Mouse (Mus musculus) c-Kit-negative CD71-positive TER-119-positive erythroid progenitor cells, embryonic 14.5 days (primary cell): ENCODE measurements around the gene Lgi2.

Experiments used
- DNase-seq: peaks from one replicate; pipeline ENCODE4 v3.0.0-alpha.2; 2013; ENCODE audit warnings: low read depth, low spot score

Lgi2 gene

DNA sequence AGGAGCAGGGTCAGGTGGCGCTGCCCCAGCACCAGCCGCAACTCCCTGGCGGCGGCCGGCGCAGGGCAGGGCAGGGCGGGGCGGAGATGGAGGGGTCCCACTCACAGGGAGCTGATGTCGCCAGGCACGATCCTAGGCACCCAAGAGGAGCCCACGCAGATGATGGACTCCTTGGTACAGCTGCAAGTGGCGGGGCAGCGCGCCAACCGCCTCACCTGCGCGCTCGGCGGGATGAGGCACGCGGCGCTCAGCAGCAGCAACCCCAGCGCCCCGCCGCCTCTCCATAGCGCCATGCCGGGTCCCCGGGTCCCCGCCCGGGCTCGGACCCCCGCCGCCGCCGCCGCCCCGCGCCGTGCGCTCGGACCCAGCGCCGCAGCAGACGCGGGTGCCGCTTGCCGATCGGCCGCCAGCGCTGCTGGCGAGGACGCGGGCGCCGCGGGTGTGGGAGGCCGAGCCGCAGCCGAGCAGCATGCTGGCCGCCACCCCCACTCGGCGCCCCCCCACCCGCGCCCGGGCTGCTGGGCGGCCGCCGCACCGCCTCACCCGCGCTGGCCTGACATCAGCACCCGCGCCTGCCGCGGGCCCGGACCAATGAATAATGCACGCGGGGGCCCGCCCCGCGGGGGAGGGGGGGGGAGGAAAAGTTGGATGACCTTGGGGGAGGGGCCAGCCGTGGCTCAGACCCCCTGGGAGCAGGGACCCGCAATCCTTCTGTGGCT, at the start of gene Lgi2:
Gene Lgi2 (minus strand): TSS at position 650 of the 719 bp plus-strand sequence.
- no peak for DNase-seq

DNA sequence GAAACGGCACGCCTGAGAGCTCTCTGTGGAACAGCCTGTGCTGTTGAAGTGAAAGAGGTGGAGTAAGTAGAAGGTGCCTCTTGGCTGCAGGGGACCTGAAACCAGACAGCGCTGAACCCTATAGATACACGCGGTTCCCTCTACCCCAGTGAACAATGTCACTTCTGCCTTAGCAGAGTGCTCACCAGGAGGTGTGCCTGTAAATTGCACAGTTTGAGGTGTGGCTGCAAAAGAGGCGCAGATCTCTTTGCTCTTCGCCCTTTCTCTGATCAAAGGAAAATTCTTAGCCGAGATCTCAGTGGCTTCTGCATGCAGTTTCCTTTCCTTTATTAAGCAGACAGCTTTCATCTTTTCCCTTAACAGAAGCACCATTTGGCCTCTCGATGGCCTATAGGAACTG, 49.2 kb upstream of the Lgi2 start:
- no peak for DNase-seq

DNA sequence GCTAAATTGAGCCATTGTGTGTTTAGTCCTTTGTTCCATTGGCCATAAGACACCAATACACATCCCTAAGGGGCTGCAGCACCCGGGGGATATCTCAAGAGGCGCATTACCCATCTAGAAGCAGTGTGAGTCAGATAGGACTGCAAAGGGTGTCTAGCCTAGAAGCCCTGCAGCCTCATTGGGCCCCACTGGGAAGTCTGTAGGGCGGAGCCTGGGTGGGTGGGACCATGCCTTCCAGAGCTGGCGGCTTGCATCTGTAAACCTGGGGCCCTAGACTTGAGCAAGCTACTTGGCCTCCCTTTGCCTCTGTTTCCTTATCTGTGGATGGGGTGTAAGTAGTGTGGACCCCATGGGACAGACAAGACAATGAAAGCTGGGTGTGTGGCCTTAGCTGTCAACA, 48.4 kb upstream of the Lgi2 start:
- DNase-seq = no peak

DNA sequence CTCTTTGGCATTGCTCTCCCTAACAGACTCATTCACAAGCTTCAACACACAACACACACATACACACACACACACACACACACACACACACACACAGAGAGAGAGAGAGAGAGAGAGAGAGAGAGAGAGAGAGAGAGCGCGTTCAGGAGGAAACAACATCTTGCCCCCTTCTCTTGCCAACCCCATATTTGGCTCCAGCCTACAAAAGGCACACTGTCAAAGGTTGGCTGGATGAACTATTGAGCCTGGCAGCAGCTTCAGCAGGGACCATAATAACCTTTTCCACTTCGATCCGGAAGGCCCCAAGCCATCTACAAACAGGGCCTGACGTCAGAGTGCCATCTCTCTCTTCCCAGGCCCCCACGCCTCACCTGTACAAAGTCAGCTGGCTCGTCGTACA, 46.5 kb upstream of the Lgi2 start:
- DNase-seq = no peak

DNA sequence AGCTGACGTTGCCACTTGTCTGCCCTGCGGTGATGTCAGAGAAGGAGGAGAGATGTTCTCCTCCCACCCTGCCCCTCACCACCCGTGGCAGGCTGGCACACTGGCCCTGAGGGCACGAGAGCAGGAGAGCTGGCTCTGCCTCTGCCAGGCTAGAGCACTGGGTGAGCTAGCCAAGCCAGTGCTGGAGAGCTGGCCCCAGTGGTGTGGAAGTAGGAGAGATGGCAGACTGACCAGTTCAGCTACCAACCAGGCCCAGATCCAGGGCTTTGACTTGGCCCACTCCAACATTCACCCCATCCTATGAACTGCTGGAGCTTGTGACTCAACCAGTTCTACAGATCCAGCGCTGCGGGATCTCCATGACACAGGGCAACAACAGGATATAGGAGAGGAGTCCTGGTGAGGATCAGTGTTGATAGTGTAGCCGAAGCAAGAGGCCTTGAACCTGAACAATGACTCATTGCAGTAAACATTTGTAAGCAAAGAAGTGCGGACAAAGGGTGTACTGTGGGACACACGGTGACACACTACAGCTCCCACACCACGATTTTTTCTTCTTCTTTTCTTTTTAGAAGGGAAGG, 45.1 kb upstream of the Lgi2 start:
- DNase-seq = no peak

DNA sequence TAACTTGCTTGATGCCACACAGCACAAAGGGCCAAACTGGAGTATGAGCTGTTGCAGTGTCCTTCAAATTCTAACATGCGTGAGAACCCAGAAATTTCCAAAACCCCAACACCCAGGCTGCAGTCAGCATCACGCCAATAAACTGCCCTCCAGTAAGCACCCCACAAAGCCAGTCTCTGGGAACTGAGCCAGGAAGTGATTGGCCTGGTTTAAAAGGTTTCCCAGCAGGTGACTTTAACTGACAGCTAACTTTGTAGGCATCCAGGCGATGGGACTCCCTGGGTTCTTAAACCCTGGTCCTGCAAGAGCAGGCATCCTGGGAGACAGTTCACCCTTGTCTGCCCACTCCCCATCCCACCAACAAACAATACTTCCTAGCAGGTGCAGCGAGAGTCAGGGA, 44.0 kb upstream of the Lgi2 start:
- no peak for DNase-seq

DNA sequence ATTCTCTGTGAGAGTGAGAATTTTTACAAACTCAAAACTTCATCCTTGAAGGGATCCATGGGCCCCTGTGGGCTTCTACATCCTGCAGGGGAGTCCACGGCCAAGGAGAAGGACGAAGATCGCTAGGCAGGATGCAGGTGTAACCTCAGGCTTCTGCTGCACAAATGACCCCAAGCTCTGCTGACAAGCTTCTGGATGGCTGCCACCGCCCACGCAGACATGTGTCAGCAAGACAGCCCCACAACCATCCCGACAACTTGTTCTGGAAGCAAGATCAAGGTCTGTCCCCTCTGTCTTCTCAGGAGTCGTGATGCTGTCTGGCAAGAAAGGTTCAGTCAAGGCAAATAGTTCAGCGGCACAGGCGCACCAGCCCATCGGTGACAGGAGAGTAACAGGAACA, 43.4 kb upstream of the Lgi2 start:
- no peak for DNase-seq

DNA sequence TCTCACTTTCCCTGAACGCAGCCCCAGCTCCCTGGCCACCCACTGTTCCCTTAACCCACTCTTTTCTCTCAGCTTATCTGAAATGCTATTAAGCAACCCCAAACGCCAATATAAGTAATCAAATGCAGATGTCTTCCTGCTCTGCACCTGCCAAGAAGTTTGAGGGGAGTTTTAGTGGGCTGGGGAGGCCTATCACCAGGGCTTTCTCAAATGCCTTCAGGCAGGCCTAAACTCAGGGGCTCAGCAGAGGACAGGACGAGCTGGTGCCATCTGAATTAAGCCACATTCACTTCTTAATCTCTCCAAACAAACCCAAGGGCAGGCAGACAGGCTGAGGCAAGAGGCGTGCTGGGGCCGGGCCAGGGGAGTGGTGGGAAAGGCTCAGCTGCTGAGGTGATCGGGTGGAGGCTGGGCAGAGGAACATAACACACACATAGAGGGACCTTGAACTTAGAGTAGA, 38.4 kb upstream of the Lgi2 start:
- DNase-seq = no peak

DNA sequence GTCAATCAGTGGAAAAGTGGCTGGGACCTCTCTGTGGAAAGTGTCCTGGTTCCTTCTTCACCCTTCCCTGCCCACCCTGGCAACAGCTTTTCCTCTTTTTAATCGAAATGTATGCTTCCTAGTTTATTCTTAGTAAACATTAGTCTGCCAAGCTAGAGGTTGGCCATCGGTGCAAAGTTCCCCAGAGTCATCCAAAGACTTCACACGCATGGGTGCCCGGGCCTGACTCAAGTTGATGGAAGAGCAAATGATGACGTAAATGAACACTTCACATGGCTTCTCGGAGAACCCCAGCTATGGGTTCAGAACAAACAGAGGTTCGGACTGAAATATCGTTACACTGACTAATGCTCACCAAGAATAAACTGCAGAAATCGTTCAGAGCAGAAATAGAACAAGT, 24.4 kb upstream of the Lgi2 start:
- no peak for DNase-seq

DNA sequence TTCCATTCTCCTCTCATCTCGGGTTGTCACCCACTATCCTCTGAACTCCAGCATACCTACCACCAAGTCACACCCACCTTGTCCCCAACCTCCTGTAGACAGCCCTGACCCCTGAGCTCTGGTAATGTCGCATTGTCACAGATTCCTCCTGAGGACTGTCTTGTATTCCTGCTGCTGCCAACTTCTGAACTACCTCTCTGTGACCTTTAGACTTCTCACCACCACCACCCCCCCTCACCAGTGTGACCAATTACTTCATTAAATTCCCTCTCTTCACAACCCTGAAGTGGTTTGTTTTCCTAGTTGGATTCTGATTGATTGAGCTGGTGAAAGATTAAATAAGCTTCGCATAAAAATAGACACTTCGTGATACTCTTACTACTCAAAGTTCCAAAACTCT, 22.4 kb upstream of the Lgi2 start:
- DNase-seq = no peak

DNA sequence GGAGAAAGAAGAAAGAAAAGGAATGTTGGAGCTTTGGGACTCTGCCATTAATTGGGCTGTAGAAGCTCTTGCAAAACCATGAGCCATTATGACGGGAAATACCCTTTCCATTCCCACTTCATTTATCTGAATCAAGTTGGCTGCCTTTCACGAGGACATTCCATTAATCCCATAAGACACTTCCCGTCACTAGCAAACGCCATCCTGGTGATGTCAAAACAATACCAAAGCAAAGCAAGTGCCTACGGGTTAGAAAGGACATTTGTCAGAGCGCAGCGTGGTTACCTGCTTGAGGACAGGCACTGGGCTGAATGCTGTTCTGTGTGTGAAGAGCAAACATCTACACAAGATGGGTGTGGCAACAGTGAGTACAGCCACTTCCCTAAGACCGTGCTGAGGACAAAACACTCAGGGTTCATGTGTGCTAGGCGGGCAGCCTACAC, 21.1 kb upstream of the Lgi2 start:
- DNase-seq = no peak

DNA sequence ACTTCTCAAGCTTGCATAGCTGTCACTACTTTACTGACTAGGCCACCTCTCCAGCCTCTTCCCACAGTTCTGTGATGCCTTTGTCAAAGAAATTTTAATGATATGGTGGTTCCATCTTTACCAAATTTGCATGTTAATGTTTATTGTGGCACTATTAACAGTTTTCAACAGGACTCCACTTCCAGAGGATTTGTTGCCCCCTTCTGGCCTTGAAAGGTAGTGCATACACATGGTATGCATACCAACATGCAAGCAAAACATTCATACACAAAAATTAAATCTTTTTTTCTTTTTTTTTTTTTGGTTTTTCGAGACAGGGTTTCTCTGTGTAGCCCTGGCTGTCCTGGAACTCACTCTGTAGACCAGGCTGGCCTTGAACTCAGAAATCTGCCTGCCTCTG, 6.3 kb upstream of the Lgi2 start:
- DNase-seq = no peak

DNA sequence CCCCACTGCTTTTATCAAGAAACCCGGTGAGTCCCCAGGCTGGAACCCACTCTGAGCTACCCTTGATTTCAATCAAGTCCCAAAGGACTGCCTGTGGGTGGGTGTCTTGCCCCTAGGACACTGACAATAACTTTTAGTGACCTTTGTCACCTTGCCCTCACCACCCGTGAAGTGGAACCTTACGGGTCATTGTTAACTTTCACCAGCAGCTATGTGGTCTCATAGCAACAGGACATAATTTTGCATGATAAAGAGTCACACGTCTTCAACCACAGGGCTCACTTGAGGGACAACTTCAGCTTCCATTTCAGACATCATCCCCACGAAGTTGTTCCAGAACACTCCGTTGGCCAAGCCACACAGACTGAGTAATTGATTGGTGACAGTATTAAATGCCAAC, 4.5 kb upstream of the Lgi2 start:
- DNase-seq = no peak

DNA sequence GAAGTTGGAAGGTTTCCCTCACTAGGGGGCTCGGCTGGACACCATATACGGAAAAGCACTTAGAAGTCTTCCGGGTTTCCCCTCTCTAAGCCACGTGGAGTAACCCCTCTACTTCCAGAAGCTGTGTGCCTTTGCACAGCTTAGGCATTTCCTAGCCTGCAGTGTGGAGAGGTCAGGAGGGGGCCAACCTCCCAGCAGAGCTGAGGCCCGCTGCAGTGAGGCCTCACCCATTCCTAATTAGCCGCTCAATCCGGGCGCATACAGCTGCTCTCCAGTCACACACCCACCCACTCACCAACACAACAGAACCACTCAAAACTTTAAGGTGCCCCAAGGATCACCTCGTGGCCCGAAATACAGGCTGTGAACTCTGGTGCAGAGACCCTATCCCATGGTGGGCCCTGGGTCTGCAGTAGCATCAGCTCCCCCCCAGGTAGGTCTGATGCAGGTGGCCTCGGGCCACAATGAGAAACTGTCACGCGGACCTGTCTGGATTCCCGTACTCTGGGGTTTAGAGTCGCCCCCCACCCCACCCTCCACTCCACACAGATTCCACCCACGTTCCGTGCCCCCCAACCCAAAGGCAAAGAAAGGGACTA, 949 bp downstream of the Lgi2 start:
- DNase-seq = no peak

DNA sequence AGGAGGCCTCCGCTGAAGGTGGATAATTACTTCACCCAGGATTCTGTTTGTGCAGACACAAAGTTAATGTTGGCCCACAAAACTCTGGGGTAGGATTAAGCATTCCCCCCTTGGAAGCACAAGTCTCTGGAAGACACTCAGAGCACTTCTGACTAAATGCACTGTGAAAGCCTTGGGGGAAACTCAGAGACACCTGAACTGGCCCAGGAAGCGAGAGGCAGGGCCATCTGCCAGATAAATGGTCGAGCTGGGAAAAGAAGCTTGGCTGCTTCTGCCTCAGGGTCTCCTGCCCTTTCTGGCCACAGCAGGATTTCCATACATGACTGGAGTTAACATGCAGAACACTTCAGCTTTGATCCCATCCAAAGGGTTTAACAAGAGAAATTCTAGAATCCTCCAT, 1.9 kb downstream of the Lgi2 start:
- DNase-seq = no peak

DNA sequence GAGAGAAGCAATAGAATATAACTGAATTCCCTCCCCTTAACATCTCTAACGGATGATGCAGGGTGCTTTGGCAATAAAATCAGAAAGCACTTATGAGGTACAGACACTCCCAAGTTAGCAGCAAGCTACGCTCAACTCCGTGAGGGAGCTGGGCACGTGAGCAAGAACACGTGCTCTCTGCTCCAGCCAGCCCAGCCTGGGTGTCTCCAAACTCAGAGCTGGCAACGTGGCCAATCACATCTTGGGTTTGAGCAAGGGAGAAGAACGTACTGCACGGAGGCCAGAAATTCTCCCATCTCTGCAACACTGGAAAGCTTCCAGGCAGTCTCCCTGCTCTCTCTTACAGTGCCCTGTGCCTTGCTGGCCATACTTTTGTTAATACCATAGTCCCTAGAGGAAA, 6.0 kb downstream of the Lgi2 start:
- DNase-seq = no peak

DNA sequence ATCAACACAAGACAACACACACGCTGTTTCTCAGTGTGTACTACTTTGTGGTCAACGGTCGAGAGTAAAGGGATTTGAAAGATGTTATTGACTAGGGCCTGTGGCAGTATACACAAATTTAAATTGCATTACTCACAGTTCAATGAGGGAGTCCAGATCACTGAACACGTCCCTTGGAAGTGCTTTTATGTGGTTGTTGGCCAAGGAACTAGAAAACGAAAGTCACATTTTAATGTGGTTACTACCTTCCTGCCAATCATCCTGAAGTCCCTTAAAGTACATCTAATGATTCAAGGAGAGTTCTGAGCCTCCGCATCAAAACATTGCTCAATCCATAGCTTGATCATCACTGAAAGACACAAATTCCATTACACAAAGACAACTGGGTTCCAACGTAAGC, 10.7 kb downstream of the Lgi2 start:
- no peak for DNase-seq

DNA sequence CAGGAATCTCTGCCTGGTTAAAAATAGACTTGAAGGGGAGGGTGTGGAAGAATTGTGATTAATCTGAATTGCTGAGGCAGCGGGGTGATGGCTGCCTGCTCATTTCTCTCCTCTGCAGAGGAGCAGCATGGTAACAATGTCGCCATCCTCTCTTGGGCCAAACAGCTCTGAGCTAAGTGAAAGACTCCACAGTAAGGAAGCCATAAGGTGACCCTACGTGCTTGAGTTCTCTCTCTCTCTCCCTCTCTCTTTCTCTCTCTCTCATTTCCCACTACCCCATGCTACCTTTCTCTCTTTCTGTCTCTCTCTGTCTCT, 15.0 kb downstream of the Lgi2 start:
- no peak for DNase-seq

DNA sequence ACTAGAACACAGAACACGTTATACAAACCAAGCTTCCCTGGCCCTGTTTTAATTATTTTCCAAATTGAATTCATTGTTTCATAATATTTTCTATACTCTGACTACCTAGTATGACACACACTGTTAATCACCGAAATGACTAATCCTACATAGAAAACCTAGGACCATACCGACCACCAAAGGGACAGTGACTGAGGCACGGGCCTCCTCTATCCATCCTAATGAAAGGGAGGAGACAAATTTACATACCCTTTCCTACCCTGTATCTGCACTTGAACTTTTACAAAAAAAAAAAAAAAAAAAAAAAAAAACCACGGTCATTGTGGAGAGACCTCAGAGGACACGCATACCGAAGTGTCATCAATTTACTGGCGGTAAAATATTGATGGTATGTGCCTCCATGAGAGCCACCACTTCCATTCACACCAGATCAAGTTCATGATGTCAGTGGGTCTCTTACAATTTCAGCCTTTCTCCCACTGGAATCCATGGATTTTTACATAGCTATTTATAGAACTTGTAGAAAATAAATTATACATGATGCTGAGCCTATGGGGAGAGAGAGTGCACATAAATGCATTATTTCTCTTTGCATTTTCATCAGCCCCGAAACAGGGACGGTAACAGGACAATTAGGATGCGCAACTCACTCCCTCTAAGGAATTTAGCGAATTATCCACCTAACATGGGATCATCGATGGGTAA, 15.5 kb downstream of the Lgi2 start:
- no peak for DNase-seq

DNA sequence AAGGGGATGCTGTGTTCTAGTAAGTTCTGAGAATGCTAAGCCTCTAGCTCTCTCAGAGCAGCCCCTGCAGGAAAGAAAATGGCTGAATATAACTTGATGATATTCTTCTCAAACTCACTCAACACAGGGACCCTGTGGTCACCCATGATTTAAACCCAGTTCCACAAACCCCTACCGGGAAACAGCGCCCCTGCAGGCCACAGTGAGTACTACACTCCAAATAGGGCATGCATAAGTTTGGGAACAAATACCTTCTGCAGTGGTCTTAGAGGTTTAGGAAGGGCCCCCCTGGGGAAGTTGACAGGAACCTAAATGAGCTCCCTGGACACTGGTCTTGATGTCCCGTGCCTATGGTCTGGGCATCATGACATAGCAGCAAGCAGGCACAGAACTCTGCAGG, 19.3 kb downstream of the Lgi2 start:
- no peak for DNase-seq

DNA sequence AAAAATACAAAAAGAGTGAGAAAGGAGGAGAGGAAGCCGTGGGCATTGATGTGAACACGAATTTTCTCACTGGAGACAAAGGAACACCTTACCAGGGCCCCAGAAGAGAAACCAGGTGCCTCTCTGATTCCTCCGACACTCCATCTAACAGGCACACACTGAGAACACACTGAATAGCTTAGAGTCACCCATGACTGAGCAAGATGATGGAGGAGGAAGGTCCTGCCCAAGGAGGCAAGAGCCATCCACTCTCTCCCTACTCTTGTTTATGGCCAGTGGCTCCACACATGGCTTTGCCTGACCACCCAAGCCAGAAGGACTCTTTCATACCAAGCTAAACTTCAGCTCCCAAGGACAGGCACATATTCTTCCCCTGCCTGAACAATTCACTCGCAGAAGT, 22.5 kb downstream of the Lgi2 start:
- no peak for DNase-seq

DNA sequence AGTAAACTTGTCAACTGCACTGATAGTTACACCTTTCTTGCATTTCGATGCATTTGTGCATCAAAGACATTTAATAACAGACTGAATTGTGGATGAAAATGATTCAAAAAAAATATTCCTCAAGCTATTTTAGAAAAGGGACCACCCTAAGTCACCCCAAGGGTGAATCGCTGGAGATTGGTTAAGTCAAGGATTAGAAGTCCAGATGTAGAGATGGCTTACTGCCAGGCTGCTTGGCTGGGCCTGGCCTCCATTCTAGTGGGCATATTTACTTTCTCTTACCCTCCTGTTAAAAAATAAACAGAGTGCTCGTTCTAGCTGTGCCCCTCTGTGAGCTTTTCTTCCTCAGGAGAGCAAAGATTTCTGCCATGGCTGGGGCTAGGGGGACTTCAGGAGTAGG, 26.1 kb downstream of the Lgi2 start:
- DNase-seq = no peak

DNA sequence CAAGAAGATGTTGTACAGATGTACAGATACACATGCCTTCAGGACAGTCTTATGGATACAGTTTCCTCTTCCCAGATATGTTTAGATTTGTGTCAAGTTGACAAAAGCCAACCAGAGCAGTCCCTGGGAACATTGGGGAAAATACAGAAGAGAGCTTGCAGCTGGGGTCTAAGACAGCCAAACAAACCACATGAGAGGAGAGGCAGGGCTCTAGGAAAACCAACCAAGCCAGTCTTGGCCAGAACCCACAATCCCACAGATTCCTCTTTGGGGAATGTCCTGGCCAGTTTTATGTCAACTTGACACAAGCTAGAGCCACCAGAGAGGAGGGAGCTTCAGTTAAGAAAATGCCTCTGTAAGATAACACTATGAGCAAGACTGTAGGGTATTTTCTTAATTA, 26.8 kb downstream of the Lgi2 start:
- no peak for DNase-seq
